20 mouse cellular contexts compared by ENCODE assay signal in the genomic region with DNA sequence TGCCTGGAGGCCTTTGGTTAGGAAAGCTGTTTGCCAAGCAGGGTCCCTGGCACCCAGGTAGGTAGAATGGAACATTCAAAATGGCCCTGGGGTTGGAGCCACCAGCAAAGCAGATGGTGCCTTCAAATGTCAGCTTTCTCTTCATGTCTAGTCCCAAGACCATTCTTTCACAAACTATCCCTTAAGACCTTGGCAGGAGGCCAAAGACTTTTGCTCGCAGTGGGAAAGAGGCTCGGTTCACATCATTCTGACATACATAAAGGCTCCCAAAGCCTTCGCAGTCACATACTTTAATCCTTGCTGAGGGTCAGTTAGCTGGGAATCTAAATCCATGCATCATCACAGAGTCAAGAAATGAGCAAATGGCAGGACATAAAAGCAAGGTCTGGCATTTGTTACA. TPM values are rescaled to one million over a fixed set of nuclear protein-coding genes. Genes with fewer than 3 reads are reported as not detected.
DNase-seq lines count a peak whose midpoint lies in the region; ATAC-seq and TF ChIP-seq lines count a peak whose summit lies in the region.
"Had no signal": no experiment of that assay in that cellular context is flagged by ENCODE, and none has a peak within 500 bp of the region (broad histone marks: within the 10 kb centered on the region; RNA-seq: fewer than 3 reads in every experiment).

No protein-coding gene starts in this region.

- H3K4me3 ChIP-seq in lung, embryonic 14.5 days (ENCODE audit: low read depth, low read length): no peak overlapping the region
- H3K4me3 ChIP-seq: embryonic facial prominence, embryonic 13.5 days; forebrain, embryonic 13.5 days; hindbrain, embryonic 15.5 days; midbrain, embryonic 12.5 days; neural tube, embryonic 15.5 days had no signal

- peak; percentile 32 to 38 for DNase-seq in cerebellum, postnatal 10 days
- DNase-seq in heart, postnatal 4 days: peak; percentile 39
- no peak for DNase-seq in heart, adult 8-10 months (ENCODE audit: low spot score)
- peak; percentile 88 for DNase-seq in lung, embryonic 14.5 days
- DNase-seq in lung, postnatal 36 days: no peak
- peak; percentile 80 for DNase-seq in adipocyte (ENCODE audit: low spot score)
- no peak for DNase-seq in right cerebral cortex, adult 18-20 months
- DNase-seq: adrenal gland, postnatal 25 days; cerebellum, adult 18-20 months; cerebellum, postnatal 25 days; left cerebral cortex, postnatal 4 days; thymus, adult 2 months; thymus, postnatal 4 days had no signal

- no peak for ATAC-seq in cerebellum, adult (ENCODE audit: insufficient number of reproducible peaks, low FRiP score, low TSS enrichment)
- no peak for ATAC-seq in lung, embryonic 14.5 days (ENCODE audit: insufficient read depth)
- ATAC-seq: forebrain, embryonic 13.5 days had no signal

- no peaks in the 10 kb centered on the region for H3K36me3 ChIP-seq in lung, embryonic 14.5 days (ENCODE audit: insufficient read depth)
- H3K36me3 ChIP-seq: embryonic facial prominence, embryonic 13.5 days; hindbrain, embryonic 15.5 days; midbrain, embryonic 12.5 days; neural tube, embryonic 15.5 days had no signal

- H3K27me3 ChIP-seq in lung, embryonic 14.5 days (ENCODE audit: insufficient read depth, low read length): no peaks in the 10 kb centered on the region
- H3K27me3 ChIP-seq: embryonic facial prominence, embryonic 13.5 days; forebrain, embryonic 13.5 days; hindbrain, embryonic 15.5 days; midbrain, embryonic 12.5 days; neural tube, embryonic 15.5 days had no signal

- peaks cover 13% of the 10 kb centered on the region for H3K4me1 ChIP-seq in lung, embryonic 14.5 days (ENCODE audit: insufficient read depth)
- H3K4me1 ChIP-seq: forebrain, embryonic 13.5 days; hindbrain, embryonic 15.5 days; midbrain, embryonic 12.5 days; neural tube, embryonic 15.5 days had no signal

- 0 out of 2 replicates have a peak overlapping the region, but pooled peaks have one; percentile 30 for H3K27ac ChIP-seq in lung, embryonic 14.5 days (ENCODE audit: low read depth)
- H3K27ac ChIP-seq: forebrain, embryonic 13.5 days; hindbrain, embryonic 15.5 days; kidney, postnatal 0 days; midbrain, embryonic 12.5 days; neural tube, embryonic 15.5 days had no signal

- 18% methylated on average over 3 of the region's 3 CpGs for WGBS in lung, embryonic 14.5 days

- no peaks in the 10 kb centered on the region for H3K9me3 ChIP-seq in lung, embryonic 14.5 days (ENCODE audit: low read depth, low read length)
- H3K9me3 ChIP-seq: embryonic facial prominence, embryonic 13.5 days; forebrain, embryonic 13.5 days; hindbrain, embryonic 15.5 days; midbrain, embryonic 12.5 days; neural tube, embryonic 15.5 days had no signal

- no peak overlapping the region for H3K4me2 ChIP-seq in lung, embryonic 14.5 days
- H3K4me2 ChIP-seq: embryonic facial prominence, embryonic 13.5 days; forebrain, embryonic 13.5 days; hindbrain, embryonic 15.5 days; midbrain, embryonic 12.5 days; neural tube, embryonic 15.5 days had no signal

- no peak for TF ChIP-seq CTCF in lung, embryonic 14.5 days (IDR thresholded peaks at IDR 0.05; ENCODE audit: low read depth)

- H3K9ac ChIP-seq in lung, embryonic 14.5 days: no peak overlapping the region
- H3K9ac ChIP-seq: embryonic facial prominence, embryonic 13.5 days; forebrain, embryonic 13.5 days; hindbrain, embryonic 15.5 days; midbrain, embryonic 12.5 days; neural tube, embryonic 15.5 days had no signal

RNA-seq across cellular contexts. Expression of gene Ppp2r5a, which starts 50.5 kb away (rescaled TPM):
- 10 to 100 TPM; 90.7 to 95.0 TPM for total RNA-seq in heart, postnatal 4 days (2021)
- total RNA-seq in heart, adult 8-10 months (2022): 10 to 100 TPM; 94.2 to 98.9 (median 97.9) TPM
- polyA plus RNA-seq in lung, embryonic 14.5 days (2014; fragmentation: Nextera tagmentation; extraction: Ambion mirVana): 40.8 and 42.7 TPM in 2 replicates

Comparison
In these comparisons a context has a peak if more than half of its experiments do, and no peak if none do; other contexts are left out.
1. DNase-seq: peak in cerebellum, postnatal 10 days (2 of 2), heart, postnatal 4 days (single experiment), lung, embryonic 14.5 days (single experiment) and adipocyte (single experiment); none in heart, adult 8-10 months (single experiment), lung, postnatal 36 days (single experiment) and right cerebral cortex, adult 18-20 months (single experiment).